Mouse (Mus musculus): ENCODE measurements at regions not wholly inside any gene's neighbourhood (a gene's known extent, or its start where the extent isn't known, plus 50 kb on each side); places are given as distances from the start of the nearest gene placed in this dataset.
"Not testable (repeated sequence)": the region's sequence is repeated elsewhere in the genome, so short reads cannot be mapped to it uniquely, and the experiment has no call there.

- ATAC-seq (ENCODE audit: low TSS enrichment), result no peak
These were observed 214.8 kb downstream of the Pten start for GRCm38 (mm10) chr19:32972116-32972515.

GRCm38 (mm10) chr19:32973130-32973529, 215.8 kb downstream of the Pten start:
- ATAC-seq (ENCODE audit: low TSS enrichment), result no peak

- ATAC-seq (ENCODE audit: low TSS enrichment), result no peak
These were observed 217.5 kb downstream of the Pten start for GRCm38 (mm10) chr19:32974778-32975240.

GRCm38 (mm10) chr19:32975303-32975702, 218.0 kb downstream of the Pten start:
- no peak for ATAC-seq (ENCODE audit: low TSS enrichment)

GRCm38 (mm10) chr19:32976507-32976906, 219.2 kb downstream of the Pten start:
- ATAC-seq (ENCODE audit: low TSS enrichment), result no peak

GRCm38 (mm10) chr19:32978037-32978745, 220.9 kb downstream of the Pten start:
- no peak for ATAC-seq (ENCODE audit: low TSS enrichment)

GRCm38 (mm10) chr19:32980142-32980541, 222.8 kb downstream of the Pten start:
- no peak for ATAC-seq (ENCODE audit: low TSS enrichment)

GRCm38 (mm10) chr19:32988713-32989112, 231.4 kb downstream of the Pten start:
- no peak for ATAC-seq (ENCODE audit: low TSS enrichment)

GRCm38 (mm10) chr19:32989346-32989745, 232.0 kb downstream of the Pten start:
- ATAC-seq (ENCODE audit: low TSS enrichment), result no peak

- no peak for ATAC-seq (ENCODE audit: low TSS enrichment)
These were observed 233.3 kb downstream of the Pten start for GRCm38 (mm10) chr19:32990576-32990975.

GRCm38 (mm10) chr19:32998576-32999170, 241.4 kb downstream of the Pten start:
- ATAC-seq (ENCODE audit: low TSS enrichment), result no peak

- ATAC-seq (ENCODE audit: low TSS enrichment), result no peak
These were observed 250.3 kb downstream of the Pten start for GRCm38 (mm10) chr19:33007582-33007981.

- no peak for ATAC-seq (ENCODE audit: low TSS enrichment)
These were observed 250.8 kb downstream of the Pten start for GRCm38 (mm10) chr19:33008076-33008475.

GRCm38 (mm10) chr19:33008794-33009193, 251.5 kb downstream of the Pten start:
- no peak for ATAC-seq (ENCODE audit: low TSS enrichment)

- ATAC-seq (ENCODE audit: low TSS enrichment), result no peak
These were observed 253.7 kb downstream of the Pten start for GRCm38 (mm10) chr19:33010886-33011446.

- not testable (repeated sequence) for ATAC-seq (ENCODE audit: low TSS enrichment)
These were observed 257.6 kb downstream of the Pten start for GRCm38 (mm10) chr19:33014879-33015278.

GRCm38 (mm10) chr19:33021161-33021560, 263.9 kb downstream of the Pten start:
- no peak for ATAC-seq (ENCODE audit: low TSS enrichment)

GRCm38 (mm10) chr19:33022839-33023428, 265.6 kb downstream of the Pten start:
- no peak for ATAC-seq (ENCODE audit: low TSS enrichment)

- no peak for ATAC-seq (ENCODE audit: low TSS enrichment)
These were observed 272.6 kb downstream of the Pten start for GRCm38 (mm10) chr19:33029688-33030444.

GRCm38 (mm10) chr19:33040512-33040911, 283.2 kb downstream of the Pten start:
- no peak for ATAC-seq (ENCODE audit: low TSS enrichment)

GRCm38 (mm10) chr19:33040991-33041390, 283.7 kb downstream of the Pten start:
- no peak for ATAC-seq (ENCODE audit: low TSS enrichment)

GRCm38 (mm10) chr19:33042760-33043159, 285.5 kb downstream of the Pten start:
- no peak for ATAC-seq (ENCODE audit: low TSS enrichment)

Measured in frontal cortex, adult (tissue).